Mouse (Mus musculus) brain, embryonic 14.5 days (tissue): ENCODE data around the gene Susd3. TPM values are rescaled to one million over a fixed set of nuclear protein-coding genes. Genes with fewer than 3 reads are reported as not detected.

Experiments
- DNase-seq: peaks from one replicate; pipeline ENCODE4 v3.0.0-alpha.2; 2011; ENCODE audit warnings: low read depth
- CTCF ChIP-seq: fragments of 200-500 bp; IDR thresholded peaks from 2 replicates; pipeline ENCODE4 v1.5.1; 2012; ENCODE audit warnings: inconsistent platforms, mild to moderate bottlenecking, moderate library complexity, borderline replicate concordance; ENCODE audit not compliant: insufficient read depth, insufficient read length; ENCODE audit errors: extremely low read depth
- POLR2A ChIP-seq: fragments of 200-500 bp; IDR thresholded peaks from 2 replicates; pipeline ENCODE4 v1.6.1; 2012; ENCODE audit warnings: mild to moderate bottlenecking, inconsistent platforms, borderline replicate concordance; ENCODE audit not compliant: poor library complexity, insufficient read depth, insufficient read length, severe bottlenecking; ENCODE audit errors: extremely low read depth
- polyA plus RNA-seq: library from polyadenylated mRNA; depleted of rRNA; stranded (reverse); fragments of >200 nt; gene quantifications from 2 replicates; pipeline ENCODE4 v1.2.3, GENCODE M21; 2012; rRNA removed

The Susd3 gene
- polyA plus RNA-seq, 1 experiment = 0.44 TPM

GRCm38 (mm10) chr13:49180691-49181090 is 67.8 kb downstream of the Susd3 start:
- TF ChIP-seq POLR2A = no peak
- TF ChIP-seq CTCF = no peak
- DNase-seq = no peak

Other genes starting within 250 kb of the Susd3 start
- gene Wnk2, start 100.7 kb downstream of the Susd3 start, polyA plus RNA-seq = 49.0 and 86.7 TPM in 2 replicates
- gene Ninj1, start 61.2 kb downstream of the Susd3 start, polyA plus RNA-seq = 22.5 and 26.7 TPM in 2 replicates
- 26.2 and 26.9 TPM in 2 replicates for gene Card19, start 32.7 kb downstream of the Susd3 start, polyA plus RNA-seq
- gene Fgd3, start 71.6 kb upstream of the Susd3 start, polyA plus RNA-seq = 8.6 TPM in 2 replicates
- 35.9 and 42.3 TPM in 2 replicates for gene Bicd2, start 92.9 kb upstream of the Susd3 start, polyA plus RNA-seq
- 8.7 and 9.9 TPM in 2 replicates for gene Ippk, start 172.5 kb upstream of the Susd3 start, polyA plus RNA-seq
- 0.23 and 0.48 TPM in 2 replicates for gene Tes3-ps, start 244.6 kb upstream of the Susd3 start, polyA plus RNA-seq